Mouse (Mus musculus) lung, adult 2 months (tissue): Measurements from ENCODE around the gene Gm49325.

Experiments
- CTCF ChIP-seq: fragments of 200-500 bp; IDR thresholded peaks from 2 replicates; pipeline ENCODE4 v1.5.1; 2011; ENCODE audit warnings: mild to moderate bottlenecking, low read length, control low read depth; ENCODE audit not compliant: insufficient read depth
- POLR2A ChIP-seq: fragments of 200-500 bp; IDR thresholded peaks from 2 replicates; pipeline ENCODE4 v1.6.1; 2011; ENCODE audit warnings: low read depth, mild to moderate bottlenecking, control low read depth, low read length, borderline replicate concordance; ENCODE audit errors: extremely low read depth

GRCm38 (mm10) chr10:77647901-77648300, 41.9 kb downstream of the Gm49325 start:
- TF ChIP-seq CTCF (no peak), POLR2A (no peak)
